Mouse (Mus musculus) spleen, adult 10 weeks (tissue): ENCODE measurements around the gene Zfp799. TPM values are rescaled to one million over a fixed set of nuclear protein-coding genes. Genes with fewer than 3 reads are reported as not detected.

Source experiments
- polyA plus RNA-seq: library from polyadenylated mRNA; stranded (reverse); fragments of 350-450 nt; fragmentation: Illumina TruSeq; extraction: RNeasy Lipid Tissue Mini Kit (QIAGEN cat#74804); gene quantifications from one replicate; pipeline ENCODE4 v1.2.3, GENCODE M21; 2015; ENCODE audit warnings: low replicate concordance; ENCODE audit not compliant: insufficient read depth

The Zfp799 gene
- 11.3 TPM for polyA plus RNA-seq

DNA sequence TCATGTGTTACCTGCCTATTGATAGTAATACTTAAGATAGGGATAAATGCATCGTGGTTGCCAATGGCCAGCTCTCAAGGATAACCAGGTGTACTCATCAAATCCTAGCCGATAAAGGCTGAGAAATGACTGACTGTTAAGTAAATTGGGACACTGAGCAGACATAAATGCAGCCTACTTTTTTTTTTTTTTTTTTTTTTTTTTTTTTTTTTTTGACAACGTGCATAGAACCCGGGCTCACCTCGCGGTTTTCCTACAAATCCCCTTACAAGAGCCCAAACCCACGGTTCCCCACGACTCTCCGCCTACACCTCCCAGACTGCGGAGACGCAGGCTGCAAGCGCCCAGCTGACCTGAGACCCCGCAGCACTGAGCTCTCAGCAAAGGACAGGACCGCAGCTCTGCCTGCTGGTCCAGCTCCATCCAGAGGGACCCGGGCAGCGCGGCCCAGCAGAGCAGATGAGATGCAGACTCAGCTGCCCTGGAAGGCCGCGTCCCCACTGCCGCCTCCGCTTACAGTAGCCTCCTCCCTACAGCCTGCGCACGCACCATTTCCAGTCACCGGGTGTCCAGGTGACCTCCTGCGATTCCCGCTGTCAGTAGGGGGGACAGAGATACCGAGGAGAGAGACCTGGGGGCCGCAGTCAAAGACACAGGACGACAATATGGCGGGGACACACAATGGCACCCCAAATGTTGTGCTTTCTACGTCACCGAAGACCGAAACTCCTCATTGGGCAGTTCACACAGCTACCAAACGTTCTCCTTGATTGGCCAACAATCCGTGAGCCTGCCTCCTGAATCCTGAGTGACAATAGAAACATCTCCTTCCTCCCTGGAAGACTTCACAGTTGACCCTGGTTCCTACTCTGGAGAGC lies at the start of gene Zfp799:
TSS of gene Zfp799 (minus strand) at position 722 of the 878 bp plus-strand sequence.

DNA sequence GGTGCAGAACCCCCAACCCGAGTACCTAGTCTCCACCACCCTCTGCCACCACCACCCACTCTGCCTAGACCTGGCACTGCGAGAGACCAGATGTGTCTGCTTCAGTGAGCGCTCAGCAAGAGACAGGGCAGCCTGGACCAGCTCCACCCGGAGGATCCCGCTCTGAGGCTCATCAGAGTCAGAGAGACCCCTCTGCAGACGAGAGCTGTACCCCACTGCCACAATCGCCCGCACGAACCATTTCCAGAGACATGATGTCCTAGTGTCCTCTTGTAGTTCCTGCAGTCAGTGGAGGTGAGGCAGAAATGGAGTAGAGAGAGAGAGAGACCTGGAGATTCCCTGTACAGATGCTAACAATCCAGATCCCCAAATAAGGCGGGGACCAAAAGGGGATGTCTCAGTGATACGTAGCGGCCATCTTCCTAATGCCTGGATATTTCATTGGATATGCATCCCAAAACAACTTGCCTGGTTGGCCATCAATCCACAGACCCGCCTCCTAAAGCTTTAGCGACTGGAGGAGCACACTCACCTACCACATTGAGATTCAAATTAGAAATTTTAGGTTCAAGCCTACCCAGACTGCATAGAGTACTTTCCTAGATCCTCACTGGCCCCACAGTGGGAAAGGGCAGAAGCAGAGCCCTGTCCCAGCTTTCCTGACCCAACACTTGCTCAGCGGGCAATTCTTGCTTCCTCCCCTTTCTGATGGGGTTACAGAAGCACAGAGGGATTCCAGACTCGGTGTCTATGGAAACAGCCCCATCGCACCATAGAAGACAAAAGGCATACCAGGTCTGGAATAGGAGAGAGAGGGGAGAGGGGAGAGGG lies 20.3 kb downstream of the Zfp799 start, which contains the start of gene Zfp811:
TSS of gene Zfp811 (minus strand) at position 388 of the 831 bp plus-strand sequence.

DNA sequence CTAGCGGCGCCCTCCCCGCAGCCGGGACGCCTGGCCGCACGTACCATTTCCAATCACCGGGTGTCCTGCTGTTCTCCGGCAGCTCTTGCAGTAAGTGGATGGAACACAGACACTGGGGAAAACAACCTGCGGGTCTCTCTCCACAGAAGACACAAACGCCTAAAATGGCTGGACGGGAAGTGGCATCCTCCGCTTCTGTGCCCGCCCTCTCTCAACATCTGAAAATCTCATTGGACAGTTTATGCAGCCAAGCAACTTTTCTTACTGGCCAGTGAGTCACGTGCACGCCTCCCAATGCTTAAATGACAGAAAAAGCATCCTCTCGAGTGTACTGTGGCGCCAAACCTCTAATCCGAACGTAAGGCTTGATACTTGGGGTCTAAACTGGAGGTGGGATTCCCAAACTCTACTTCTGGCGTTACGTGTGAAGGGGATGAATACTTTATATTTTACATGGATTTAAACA lies 41.9 kb downstream of the Zfp799 start, which contains the start of gene Zfp871:
TSS of gene Zfp871 (minus strand) at position 194 of the 466 bp plus-strand sequence.

Other genes with a start within 250 kb of the Zfp799 start
- gene Cyp4f37, start 209.0 kb downstream of the Zfp799 start, polyA plus RNA-seq = 2.5 TPM
- not detected for gene Cyp4f40, start 171.4 kb downstream of the Zfp799 start, polyA plus RNA-seq
- gene Cyp4f15, start 144.6 kb downstream of the Zfp799 start, polyA plus RNA-seq = not detected
- 82.0 TPM for gene Zfp871, start 42.0 kb downstream of the Zfp799 start, polyA plus RNA-seq
- 1.0 TPM for gene Zfp811, start 20.3 kb downstream of the Zfp799 start, polyA plus RNA-seq
- gene Zfp870, start 61.4 kb upstream of the Zfp799 start, polyA plus RNA-seq = 13.0 TPM
- not detected for gene Cyp4f14, start 87.1 kb upstream of the Zfp799 start, polyA plus RNA-seq
- 40.5 TPM for gene Cyp4f13, start 117.1 kb upstream of the Zfp799 start, polyA plus RNA-seq
- gene Zfp472, start 135.6 kb upstream of the Zfp799 start, polyA plus RNA-seq = 28.0 TPM
- gene Zfp952, start 162.9 kb upstream of the Zfp799 start, polyA plus RNA-seq = 36.4 TPM
- gene Zfp763, start 203.1 kb upstream of the Zfp799 start, polyA plus RNA-seq = 7.5 TPM
- not detected for gene 4921501E09Rik, start 237.8 kb upstream of the Zfp799 start, polyA plus RNA-seq